In genomic region chr14:25585545-25586301, GRCm38 (mm10) we compare ENCODE assay signal across 8 mouse cellular contexts.
A peak's percentile ranks its signal among the peaks of the same experiment; 100 is the strongest.
DNase-seq lines count a peak whose midpoint lies in the region; ATAC-seq and TF ChIP-seq lines count a peak whose summit lies in the region.

No protein-coding gene starts in this region.

- 0 out of 2 replicates have a peak overlapping the region, but pooled peaks have one; percentile 29 for H3K9ac ChIP-seq in embryonic facial prominence, embryonic 12.5 days
- H3K9ac ChIP-seq in limb, embryonic 12.5 days (replicated peaks): peak overlapping the region; percentile 44; the same call in 1 of the 2 replicates

- peak overlapping the region; percentile 88 for H3K27ac ChIP-seq in embryonic facial prominence, embryonic 12.5 days
- H3K27ac ChIP-seq in limb, embryonic 12.5 days: peak overlapping the region; percentile 91

- H3K36me3 ChIP-seq in E14TG2a.4 (ENCODE audit: insufficient read depth, low read length): no peaks in the 10 kb centered on the region
- H3K36me3 ChIP-seq in embryonic facial prominence, embryonic 12.5 days: peaks cover 44% of the 10 kb centered on the region
- peaks cover 69% of the 10 kb centered on the region for H3K36me3 ChIP-seq in limb, embryonic 12.5 days

- ATAC-seq in embryonic facial prominence, embryonic 12.5 days (ENCODE audit: insufficient number of reproducible peaks, insufficient read depth, low FRiP score, low TSS enrichment): peak; percentile 53
- peak; percentile 70 for ATAC-seq in limb, embryonic 12.5 days (ENCODE audit: insufficient number of reproducible peaks, insufficient read depth, low FRiP score, low TSS enrichment, low read depth)
- no peak for ATAC-seq in inflammation-experienced regulatory T-cells, adult 6 months

- H3K4me3 ChIP-seq in E14TG2a.4 (replicated peaks; ENCODE audit: low read length): peak overlapping the region; percentile 45
- H3K4me3 ChIP-seq in embryonic facial prominence, embryonic 12.5 days: no peak overlapping the region
- no peak overlapping the region for H3K4me3 ChIP-seq in limb, embryonic 12.5 days (replicated peaks)

- H3K27me3 ChIP-seq in E14TG2a.4 (ENCODE audit: insufficient read depth, low read length): peaks cover 46% of the 10 kb centered on the region
- H3K27me3 ChIP-seq in embryonic facial prominence, embryonic 12.5 days: no peaks in the 10 kb centered on the region
- H3K27me3 ChIP-seq in limb, embryonic 12.5 days: no peaks in the 10 kb centered on the region

- no peaks in the 10 kb centered on the region for H3K9me3 ChIP-seq in E14TG2a.4 (ENCODE audit: low read length)
- H3K9me3 ChIP-seq in embryonic facial prominence, embryonic 12.5 days: no peaks in the 10 kb centered on the region
- no peaks in the 10 kb centered on the region for H3K9me3 ChIP-seq in limb, embryonic 12.5 days

- 25% methylated on average over 21 of the region's 21 CpGs for WGBS in embryonic facial prominence, embryonic 12.5 days
- WGBS in limb, embryonic 12.5 days: 31% methylated on average over 21 of the region's 21 CpGs

- peaks cover 79% of the 10 kb centered on the region for H3K4me1 ChIP-seq in E14TG2a.4 (replicated peaks; ENCODE audit: low read depth, low read length)
- peaks cover 61% of the 10 kb centered on the region for H3K4me1 ChIP-seq in embryonic facial prominence, embryonic 12.5 days
- peaks cover 65% of the 10 kb centered on the region for H3K4me1 ChIP-seq in limb, embryonic 12.5 days (replicated peaks)

- H3K4me2 ChIP-seq in embryonic facial prominence, embryonic 12.5 days (replicated peaks): no peak overlapping the region
- no peak overlapping the region for H3K4me2 ChIP-seq in limb, embryonic 12.5 days

- DNase-seq in adrenal gland, postnatal 14 days: peak; percentile 78
- peak; percentile 69 for DNase-seq in heart, postnatal 4 days
- peak; percentile 92 for DNase-seq in retina, postnatal 1 day
- no peak for DNase-seq in urinary bladder, postnatal 36 days (ENCODE audit: low spot score in 2 of 2)

- no peak for TF ChIP-seq CTCF in E14TG2a.4 (conservative IDR thresholded peaks at IDR 0.05; ENCODE audit: low read length)

Comparison
In these comparisons a context has a peak if more than half of its experiments do, and no peak if none do; other contexts are left out.
1. DNase-seq: peak in adrenal gland, postnatal 14 days (single experiment), heart, postnatal 4 days (single experiment) and retina, postnatal 1 day (single experiment); none in urinary bladder, postnatal 36 days (0 of 2).